Mouse (Mus musculus) left cerebral cortex, postnatal 36 days (tissue): ENCODE results near the gene Zc2hc1b. TPM values are rescaled to one million over a fixed set of nuclear protein-coding genes. Genes with fewer than 3 reads are reported as not detected.

Experiments used
- DNase-seq, 2 experiments: peaks; one replicate each; pipeline ENCODE4 v3.0.0; 2021 to 2022; ENCODE audit warnings: low spot score in 2 of 2, mixed read lengths in 1 of 2
- intact Hi-C: fragments of 180-260 bp; cut with DNase I; formaldehyde crosslinking; loops from one replicate; pipeline ENCODE4 v1.15.1; 2025
- total RNA-seq, 2 experiments: library from RNA; stranded (reverse); gene quantifications; 2 replicates each; pipeline ENCODE4 v1.2.3; 2021

The Zc2hc1b gene
- total RNA-seq, 2 experiments from 2014 or later, result not detected

- intact Hi-C loops, result no loop called here
- DNase-seq, result no peak
Observed at GRCm38 (mm10) chr10:13184170-13184766, 6.4 kb upstream of the Zc2hc1b start.

GRCm38 (mm10) chr10:13180211-13180610 lies 2.4 kb upstream of the Zc2hc1b start:
- intact Hi-C loops, result no loop called here
- DNase-seq, result no peak

DNA sequence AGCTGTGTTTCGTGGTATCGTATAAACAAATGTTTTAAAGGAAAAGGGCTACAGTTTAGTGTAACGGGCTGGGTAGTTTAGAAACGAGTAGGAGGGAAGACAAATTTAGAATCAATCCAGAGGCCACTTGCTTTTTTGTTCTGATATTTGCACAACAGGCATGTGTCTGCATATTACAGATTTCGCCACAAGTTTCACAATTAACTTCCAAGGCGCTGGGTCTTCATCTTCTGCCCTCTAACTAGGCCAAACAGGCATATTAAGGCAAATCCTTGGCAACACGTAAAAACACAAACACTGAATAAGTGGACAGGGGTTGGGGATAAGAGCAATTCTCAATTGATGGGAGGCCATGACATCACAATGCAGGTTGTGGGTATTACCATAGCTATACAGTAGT lies 2.0 kb downstream of the Zc2hc1b start:
- no peak for DNase-seq
- intact Hi-C loops, result no loop called here

DNA sequence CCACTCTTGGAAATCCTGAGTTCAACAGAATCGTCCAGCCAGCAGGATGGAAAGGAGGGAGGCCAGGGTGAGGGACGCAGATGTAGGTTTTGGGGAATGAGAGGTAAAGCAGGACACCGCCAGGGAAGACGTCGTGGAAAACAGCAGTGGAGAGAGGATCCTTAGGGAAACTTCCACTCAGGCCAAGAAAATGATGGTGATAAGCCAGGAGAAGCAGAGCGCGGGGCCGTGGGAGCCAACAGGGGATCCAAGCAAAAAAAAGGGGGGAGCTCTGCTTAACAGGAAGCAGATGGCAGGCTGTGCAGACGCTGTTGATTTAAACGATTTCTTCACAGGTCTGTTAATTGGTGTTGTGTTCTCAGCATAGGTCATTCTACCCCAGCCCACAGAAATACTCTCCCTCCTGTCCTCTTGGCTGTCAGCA lies 5.0 kb downstream of the Zc2hc1b start:
- DNase-seq, result no peak
- intact Hi-C loops, result no loop called here

DNA sequence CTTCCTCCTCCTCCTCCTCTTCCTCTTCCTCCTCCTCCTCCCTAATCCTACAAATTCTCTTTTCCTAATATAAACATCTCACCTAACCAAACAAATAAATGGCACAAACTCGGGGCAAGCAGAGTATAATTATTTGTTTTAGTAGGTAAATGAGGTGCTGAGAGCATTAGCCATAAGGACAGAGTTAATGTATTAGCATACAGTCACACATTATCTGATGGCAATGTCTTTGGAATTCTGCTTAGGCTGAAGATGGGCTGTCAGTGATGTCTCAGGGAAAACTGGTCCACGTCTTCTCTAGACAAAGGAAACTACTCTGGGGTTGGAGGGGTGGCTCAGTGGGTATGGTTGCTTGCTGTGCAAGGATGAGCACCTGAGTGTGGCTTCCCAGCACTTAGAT lies 6.4 kb downstream of the Zc2hc1b start:
- intact Hi-C loops, result no loop called here
- DNase-seq, result no peak

DNA sequence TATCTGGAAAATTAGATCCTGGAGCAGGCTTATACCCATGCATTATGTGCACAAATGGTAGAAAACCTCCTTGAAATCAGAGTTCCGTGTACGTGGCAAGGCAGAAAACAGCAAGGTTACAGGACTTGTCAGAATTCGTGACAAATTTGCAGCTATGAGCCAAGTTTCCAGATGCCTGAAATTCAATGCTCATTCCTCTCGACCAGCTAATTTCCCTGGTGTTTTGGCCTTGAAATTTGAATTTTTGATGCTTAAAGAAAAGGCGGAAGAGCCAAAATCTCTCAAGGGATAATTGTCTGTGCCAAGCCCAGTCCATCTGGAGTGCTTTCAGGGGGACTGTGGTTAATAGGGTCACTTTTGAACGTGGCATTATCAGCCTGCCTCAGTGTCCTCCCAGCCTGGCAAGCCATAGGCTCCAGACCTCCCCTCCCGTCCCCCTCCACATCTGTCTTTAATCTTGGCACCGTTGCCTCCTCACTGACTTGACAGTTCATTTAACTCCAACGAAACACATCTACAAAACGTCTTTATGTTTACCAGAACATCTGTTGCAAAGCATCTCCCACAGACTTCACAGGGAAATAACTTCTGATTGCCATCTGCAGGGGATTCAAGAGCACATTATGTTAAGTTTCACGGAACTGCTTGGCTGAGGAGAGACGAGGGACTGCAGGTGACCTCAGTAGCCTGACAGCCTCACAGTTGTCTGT lies 6.9 kb downstream of the Zc2hc1b start:
- intact Hi-C loops, result no loop called here
- no peak for DNase-seq

- intact Hi-C loops, result no loop called here
- no peak for DNase-seq
Observed at GRCm38 (mm10) chr10:13168461-13168860, 9.4 kb downstream of the Zc2hc1b start.

GRCm38 (mm10) chr10:13162031-13162430 lies 15.8 kb downstream of the Zc2hc1b start:
- intact Hi-C loops, result no loop called here
- DNase-seq, result no peak

DNA sequence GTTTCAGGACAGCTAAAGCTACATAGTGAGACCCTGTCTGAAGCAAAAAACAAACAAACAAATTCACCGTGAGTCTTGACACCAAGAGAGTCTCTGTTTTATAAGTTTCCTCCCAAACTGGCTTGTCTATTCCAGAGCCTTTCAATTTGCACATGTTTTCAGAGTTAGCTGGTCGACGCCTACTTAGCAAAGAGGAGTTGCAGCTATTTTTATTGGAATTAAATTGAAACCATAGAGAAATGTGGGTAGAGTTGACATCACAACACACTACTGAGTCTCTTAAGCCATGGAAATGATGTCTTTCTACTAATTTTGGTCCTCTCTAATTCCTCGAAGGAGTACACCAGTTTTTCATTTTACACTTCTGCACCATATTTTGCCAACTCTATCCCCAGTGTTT lies 16.9 kb downstream of the Zc2hc1b start:
- intact Hi-C loops, result no loop called here
- no peak for DNase-seq

DNA sequence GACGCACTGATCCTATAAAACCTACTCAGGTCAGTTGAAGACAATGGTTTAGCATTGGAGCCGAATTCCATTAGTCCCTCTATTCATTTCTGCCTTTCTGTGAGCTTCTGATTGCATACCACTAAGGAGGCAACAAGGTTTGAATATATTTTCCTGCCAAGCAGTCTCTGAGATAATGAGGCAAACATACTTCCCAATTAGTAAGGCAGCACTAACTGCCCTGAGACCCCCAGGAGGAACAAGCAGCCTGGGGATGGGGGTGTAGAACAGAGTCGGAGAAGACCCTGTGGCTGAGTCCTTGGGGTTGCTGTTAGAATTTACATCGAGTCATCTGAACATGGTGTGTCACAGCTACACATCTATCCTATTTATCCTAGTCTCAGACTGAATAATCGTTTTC lies 22.4 kb downstream of the Zc2hc1b start:
- DNase-seq, result no peak
- intact Hi-C loops, result no loop called here

GRCm38 (mm10) chr10:13152811-13153364 lies 24.9 kb downstream of the Zc2hc1b start:
- no peak for DNase-seq
- intact Hi-C loops, result no loop called here

- no peak for DNase-seq
- intact Hi-C loops, result no loop called here
Observed at GRCm38 (mm10) chr10:13151353-13151752, 26.5 kb downstream of the Zc2hc1b start.

- intact Hi-C loops, result no loop called here
Observed at GRCm38 (mm10) chr10:13150435-13150834, 27.4 kb downstream of the Zc2hc1b start.

DNA sequence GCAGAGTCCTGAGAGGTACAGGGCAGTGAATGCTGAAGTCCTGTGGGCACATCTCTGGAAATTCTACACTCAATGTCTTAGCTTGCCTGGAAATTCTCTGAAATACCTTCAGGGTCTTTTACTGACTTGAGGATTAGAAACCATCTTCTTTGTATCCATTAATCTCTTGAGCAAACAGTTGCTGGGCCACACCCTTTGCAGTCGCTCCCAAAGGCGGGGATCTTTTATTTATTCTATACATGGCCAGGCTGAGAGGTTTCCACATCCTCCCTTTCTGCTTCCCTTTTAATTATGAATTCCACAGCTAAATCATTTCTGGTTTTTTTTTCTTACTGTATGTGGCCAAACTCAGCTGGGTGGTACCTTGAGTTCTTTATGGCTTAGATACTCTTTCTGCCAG lies 37.4 kb downstream of the Zc2hc1b start:
- DNase-seq, result no peak
- intact Hi-C loops, result no loop called here

More at GRCm38 (mm10) chr10:13150435-13150834, 27.4 kb downstream of the Zc2hc1b start:
- no peak for DNase-seq

GRCm38 (mm10) chr10:13137906-13138305 lies 39.9 kb downstream of the Zc2hc1b start:
- DNase-seq, result no peak
- intact Hi-C loops, result no loop called here

DNA sequence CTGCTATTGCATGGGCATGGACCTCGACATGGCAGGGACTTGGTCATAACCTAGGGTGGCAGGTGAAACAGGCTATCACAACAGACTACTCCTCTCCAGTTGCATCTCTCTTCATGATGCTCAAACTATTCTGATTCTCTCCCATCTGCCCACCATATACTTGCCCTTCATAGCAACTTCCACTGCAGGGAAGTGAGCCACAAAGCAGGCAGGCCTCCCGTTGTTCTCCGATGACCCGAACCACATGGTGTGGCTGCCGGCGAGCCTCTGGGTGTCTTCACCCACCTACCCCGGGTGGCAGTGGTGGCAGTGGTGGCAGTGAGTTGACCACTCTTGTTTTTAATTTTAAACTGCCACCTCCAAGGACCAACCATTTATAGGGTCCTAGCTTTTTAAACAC lies 42.1 kb downstream of the Zc2hc1b start:
- intact Hi-C loops, result no loop called here
- no peak for DNase-seq

DNA sequence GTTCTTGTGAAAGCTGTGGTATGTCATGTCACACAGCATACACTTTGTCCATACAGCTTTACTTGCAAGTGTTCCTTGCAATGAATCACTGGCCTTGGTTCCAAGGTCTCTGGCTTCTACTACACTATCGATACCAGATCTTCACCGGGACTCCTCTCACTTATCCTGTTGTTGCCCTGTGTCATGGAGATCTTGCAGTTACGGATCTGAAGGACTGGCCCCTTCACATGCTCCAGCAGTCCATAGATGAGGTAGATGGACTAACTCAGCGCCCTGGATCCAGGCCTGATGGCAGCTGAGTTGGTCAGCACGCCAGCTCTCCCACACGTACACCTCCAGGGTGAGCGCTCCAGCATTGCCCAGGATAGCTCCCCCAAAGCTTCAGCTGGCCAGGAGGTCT lies 42.5 kb downstream of the Zc2hc1b start:
- no peak for DNase-seq
- intact Hi-C loops, result no loop called here

DNA sequence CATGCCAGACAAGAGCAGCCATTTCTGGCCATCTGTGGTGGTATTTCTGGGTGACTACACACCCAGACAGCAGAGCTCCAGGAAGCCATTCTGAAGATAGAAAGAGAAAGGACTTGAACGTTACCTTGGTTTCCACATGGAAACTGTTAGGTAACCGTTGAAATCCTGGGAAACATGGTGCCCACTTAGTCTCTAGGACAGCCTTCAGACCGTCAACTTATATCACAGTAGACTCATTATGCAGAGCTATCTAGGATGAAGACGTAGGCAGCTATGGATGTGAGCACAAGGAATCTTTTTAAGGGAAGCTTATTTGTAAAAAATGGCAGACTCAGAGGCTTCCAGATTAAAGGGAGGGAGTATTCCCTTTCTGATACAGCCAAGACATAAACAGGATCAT lies 44.0 kb downstream of the Zc2hc1b start:
- intact Hi-C loops, result no loop called here
- no peak for DNase-seq

- intact Hi-C loops, result no loop called here
Observed at GRCm38 (mm10) chr10:13127946-13128345, 49.9 kb downstream of the Zc2hc1b start.

GRCm38 (mm10) chr10:13127335-13127734 lies 50.5 kb downstream of the Zc2hc1b start:
- intact Hi-C loops, result no loop called here
- no peak for DNase-seq

More at GRCm38 (mm10) chr10:13127946-13128345, 49.9 kb downstream of the Zc2hc1b start:
- no peak for DNase-seq

DNA sequence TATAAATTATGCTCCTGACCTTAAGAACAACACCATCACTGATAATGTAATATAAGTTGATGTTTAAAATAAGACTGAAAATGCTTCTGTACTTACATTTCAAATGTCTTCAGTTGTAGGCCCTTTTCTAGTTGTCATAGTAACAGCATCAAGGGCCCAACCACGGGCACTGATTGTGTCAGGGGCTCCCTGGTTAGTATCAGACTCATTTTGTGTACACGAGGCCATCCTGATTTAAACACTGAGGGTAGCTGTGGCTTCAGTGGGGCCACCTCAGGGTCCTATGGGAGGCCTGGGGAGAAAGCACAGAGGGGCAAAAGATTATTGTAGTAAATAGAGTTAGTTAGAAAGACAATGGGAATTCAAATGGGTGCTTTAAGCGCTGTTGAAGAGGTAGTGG lies 52.0 kb downstream of the Zc2hc1b start:
- intact Hi-C loops, result no loop called here
- DNase-seq, result no peak
